Mouse (Mus musculus) limb, embryonic 11.5 days (tissue): ENCODE results near the gene Gm42957. TPM values are rescaled to one million over a fixed set of nuclear protein-coding genes. Genes with fewer than 3 reads are reported as not detected.
A peak's percentile ranks its signal among the peaks of the same experiment; 100 is the strongest.

ENCODE experiments used
- ATAC-seq: fragments of 200-750 bp; cut with Nextera tagmentation; 2 replicates; pipeline ENCODE4 v1.8.0; 2017; ENCODE audit warnings: low read depth; ENCODE audit not compliant: insufficient number of reproducible peaks, low FRiP score, low TSS enrichment
- DNase-seq: peaks from one replicate; pipeline ENCODE4 v3.0.0-alpha.2; 2015; ENCODE audit warnings: low spot score
- H3K27ac ChIP-seq: fragments of 300-500 bp; sonication (generic); replicated peaks from 2 replicates; pipeline ENCODE4 v1.5.1; 2014; ENCODE audit warnings: low read depth, mild to moderate bottlenecking, low read length
- H3K27me3 ChIP-seq: fragments of 300-500 bp; sonication (generic); 2 replicates; pipeline ENCODE4 v1.6.1; 2014; ENCODE audit warnings: mild to moderate bottlenecking, low read length, mixed read lengths; ENCODE audit not compliant: control insufficient read depth, insufficient read depth
- H3K36me3 ChIP-seq: fragments of 300-500 bp; sonication (generic); 2 replicates; pipeline ENCODE4 v1.6.1; 2014; ENCODE audit warnings: mild to moderate bottlenecking, low read length, moderate library complexity, mixed read lengths; ENCODE audit not compliant: control insufficient read depth, insufficient read depth
- H3K4me1 ChIP-seq: fragments of 300-500 bp; sonication (generic); 2 replicates; pipeline ENCODE4 v1.6.1; 2014; ENCODE audit warnings: low read length, mixed read lengths; ENCODE audit not compliant: control insufficient read depth, insufficient read depth
- H3K4me2 ChIP-seq: fragments of 300-500 bp; sonication (generic); 2 replicates; pipeline ENCODE4 v1.6.1; 2014; ENCODE audit warnings: low read depth, mild to moderate bottlenecking, moderate library complexity; ENCODE audit not compliant: severe bottlenecking
- H3K4me3 ChIP-seq: fragments of 300-500 bp; sonication (generic); 2 replicates; pipeline ENCODE4 v1.5.1; 2014; ENCODE audit warnings: low read depth, low read length
- H3K9ac ChIP-seq: fragments of 300-500 bp; sonication (generic); 2 replicates; pipeline ENCODE4 v1.6.1; 2014; ENCODE audit warnings: mild to moderate bottlenecking, low read length
- H3K9me3 ChIP-seq: fragments of 300-500 bp; sonication (generic); 2 replicates; pipeline ENCODE4 v1.6.1; 2016; ENCODE audit warnings: low read length; ENCODE audit not compliant: control insufficient read depth
- WGBS: fragments of 180-500 bp; shearing (Covaris S2); extraction: QIAGEN DNeasy Blood & Tissue Kit; methylation state at CpG from one replicate; pipeline ENCODE4 v1.1.7; 2014; 5-methylcytosine and 5-hydroxymethylcytosine counted together
- polyA plus RNA-seq: library from polyadenylated mRNA; unstranded; fragments of >200 nt; fragmentation: Nextera tagmentation; extraction: Ambion mirVana; gene quantifications from 2 replicates; pipeline ENCODE4 v1.2.1, GENCODE M21; 2014

Gene Gm42957
- 0.11 and 0.34 TPM in 2 replicates for polyA plus RNA-seq

- H3K9ac ChIP-seq, result peak within 1 kb of the TSS; percentile 95
- DNase-seq (peak; percentile 86), ATAC-seq (peak; percentile 81)
- H3K36me3 ChIP-seq, result peaks cover 13% of the 10 kb centered on the region; the same call in 1 of the 2 replicates
- peak within 1 kb of the TSS; percentile 95 for H3K4me3 ChIP-seq
- WGBS, result 2% methylated on average over 60 of the region's 60 CpGs
- peaks cover 2% of the 10 kb centered on the region; the same call in 1 of the 2 replicates for H3K9me3 ChIP-seq
- peaks cover 10% of the 10 kb centered on the region; the same call in 1 of the 2 replicates for H3K4me1 ChIP-seq
- peak within 1 kb of the TSS; percentile 73; the same call in 1 of the 2 replicates for H3K27ac ChIP-seq
- peak within 1 kb of the TSS; percentile 81 for H3K4me2 ChIP-seq
- H3K27me3 ChIP-seq, result no peaks in the 10 kb centered on the region
These were observed at the start of gene Gm42957, which contains the start of gene Pex11b for GRCm38 (mm10) chr3:96634928-96635879. Gene Gm42957, plus strand, starts transcription at chr3:96635474. Gene Pex11b, plus strand, starts transcription at chr3:96635376.

GRCm38 (mm10) chr3:96590657-96591056, 44.6 kb upstream of the Gm42957 start:
- DNase-seq, result no peak
- no peak overlapping the region for H3K9ac ChIP-seq
- no peaks in the 10 kb centered on the region; the same call in 1 of the 2 replicates for H3K4me1 ChIP-seq
- H3K4me2 ChIP-seq, result no peak overlapping the region
- H3K36me3 ChIP-seq, result no peaks in the 10 kb centered on the region
- 86% methylated on average over 4 of the region's 4 CpGs for WGBS
- ATAC-seq, result no peak
- H3K4me3 ChIP-seq, result no peak overlapping the region
- no peaks in the 10 kb centered on the region for H3K9me3 ChIP-seq
- H3K27me3 ChIP-seq, result peaks cover 4% of the 10 kb centered on the region
- no peak overlapping the region for H3K27ac ChIP-seq

GRCm38 (mm10) chr3:96593374-96593773, 41.9 kb upstream of the Gm42957 start:
- no peak for DNase-seq
- no peak for ATAC-seq
- peak overlapping the region; percentile 61 for H3K4me2 ChIP-seq
- H3K27ac ChIP-seq, result no peak overlapping the region
- peak overlapping the region; percentile 66 for H3K4me3 ChIP-seq
- H3K27me3 ChIP-seq, result peaks cover 10% of the 10 kb centered on the region
- peaks cover 12% of the 10 kb centered on the region; the same call in 1 of the 2 replicates for H3K4me1 ChIP-seq
- WGBS, result 2% methylated on average over 10 of the region's 10 CpGs
- no peaks in the 10 kb centered on the region for H3K9me3 ChIP-seq
- no peaks in the 10 kb centered on the region for H3K36me3 ChIP-seq
- H3K9ac ChIP-seq, result peak overlapping the region; percentile 69

- H3K9ac ChIP-seq, result peak within 1 kb of the TSS; percentile 69
- H3K27me3 ChIP-seq, result peaks cover 10% of the 10 kb centered on the region
- H3K36me3 ChIP-seq, result no peaks in the 10 kb centered on the region
- peak; percentile 73 for ATAC-seq
- WGBS, result under 1% methylated on average over 38 of the region's 38 CpGs
- H3K4me3 ChIP-seq, result peak within 1 kb of the TSS; percentile 66
- H3K9me3 ChIP-seq, result no peaks in the 10 kb centered on the region
- peaks cover 16% of the 10 kb centered on the region; the same call in 1 of the 2 replicates for H3K4me1 ChIP-seq
- DNase-seq, result peak; percentile 95
- peak within 1 kb of the TSS; percentile 61 for H3K4me2 ChIP-seq
- H3K27ac ChIP-seq, result no peak within 1 kb of the TSS; the same call in 1 of the 2 replicates
These were observed 41.3 kb upstream of the Gm42957 start, which contains the start of gene Polr3gl for GRCm38 (mm10) chr3:96593790-96594560. Gene Polr3gl, minus strand, starts transcription at chr3:96594181.

- WGBS, result 82% methylated on average over 5 of the region's 5 CpGs
- no peak for DNase-seq
- no peak for ATAC-seq
- Histone ChIP-seq H3K9me3 (no peaks in the 10 kb centered on the region), H3K4me3 (no peak overlapping the region), H3K9ac (no peak overlapping the region), H3K27ac (no peak overlapping the region), H3K4me2 (no peak overlapping the region), H3K27me3 (peaks cover 10% of the 10 kb centered on the region), H3K36me3 (no peaks in the 10 kb centered on the region), H3K4me1 (peaks cover 16% of the 10 kb centered on the region; the same call in 1 of the 2 replicates)
These were observed 40.4 kb upstream of the Gm42957 start for GRCm38 (mm10) chr3:96594851-96595250.

GRCm38 (mm10) chr3:96595661-96596060, 39.6 kb upstream of the Gm42957 start:
- Histone ChIP-seq H3K9ac (no peak overlapping the region), H3K4me2 (peak overlapping the region; percentile 99), H3K4me3 (peak overlapping the region; percentile 49; the same call in 1 of the 2 replicates), H3K27me3 (peaks cover 10% of the 10 kb centered on the region), H3K4me1 (peaks cover 18% of the 10 kb centered on the region; the same call in 1 of the 2 replicates), H3K36me3 (no peaks in the 10 kb centered on the region), H3K27ac (no peak overlapping the region), H3K9me3 (no peaks in the 10 kb centered on the region)
- DNase-seq (no peak), ATAC-seq (no peak)
- 28% methylated on average over 6 of the region's 6 CpGs for WGBS

GRCm38 (mm10) chr3:96596228-96596707, 39.0 kb upstream of the Gm42957 start, which contains the start of gene Ankrd34a:
Gene Ankrd34a, plus strand, starts transcription at chr3:96596636.
- H3K27ac ChIP-seq, result no peak within 1 kb of the TSS
- peak; percentile 48 for DNase-seq

More at GRCm38 (mm10) chr3:96596228-96596707, 39.0 kb upstream of the Gm42957 start, which contains the start of gene Ankrd34a:
- Histone ChIP-seq H3K4me1 (peaks cover 18% of the 10 kb centered on the region; the same call in 1 of the 2 replicates), H3K36me3 (no peaks in the 10 kb centered on the region), H3K4me2 (peak within 1 kb of the TSS; percentile 99), H3K9ac (peak within 1 kb of the TSS; percentile 61), H3K27me3 (peaks cover 10% of the 10 kb centered on the region), H3K9me3 (no peaks in the 10 kb centered on the region), H3K4me3 (peak within 1 kb of the TSS; percentile 49)
- WGBS, result under 1% methylated on average over 20 of the region's 23 CpGs
- no peak for ATAC-seq
